Mouse (Mus musculus) ES-E14 (cell line): ENCODE measurements around the gene Ccm2. TPM values are rescaled to one million over a fixed set of nuclear protein-coding genes. Genes with fewer than 3 reads are reported as not detected.

Experiments used
- DNase-seq: peaks from one replicate; pipeline ENCODE4 v3.0.0-alpha.2; 2013; ENCODE audit warnings: low read depth, low spot score
- H3K27ac ChIP-seq: 2 replicates; pipeline ENCODE4 v1.5.1; 2012; ENCODE audit warnings: low read depth, mild to moderate bottlenecking, low read length, moderate library complexity, mixed read lengths; ENCODE audit not compliant: poor library complexity, insufficient read depth, severe bottlenecking
- H3K36me3 ChIP-seq: 2 replicates; pipeline ENCODE4 v1.6.1; 2012; ENCODE audit warnings: mild to moderate bottlenecking, low read length, moderate library complexity, mixed read lengths; ENCODE audit not compliant: control insufficient read depth, poor library complexity, insufficient read depth, severe bottlenecking
- H3K4me1 ChIP-seq, 2 experiments: fragments of 150-350 bp in 1 of 2; sonication (generic) in 1 of 2; 2 replicates each; pipeline ENCODE4 v1.6.1; 2012; ENCODE audit warnings: low read length in 2 of 2, mild to moderate bottlenecking in 1 of 2, mixed read lengths in 1 of 2; ENCODE audit not compliant: control insufficient read depth in 2 of 2, insufficient read depth in 2 of 2, poor library complexity in 1 of 2
- H3K4me3 ChIP-seq, 2 experiments: fragments of 150-350 bp in 1 of 2; sonication (generic) in 1 of 2; 2 replicates each; pipeline ENCODE4 v1.5.1; 2012; ENCODE audit warnings: low read length in 2 of 2, low read depth in 1 of 2, mild to moderate bottlenecking in 1 of 2, mixed read lengths in 1 of 2; ENCODE audit not compliant: insufficient read depth in 1 of 2, poor library complexity in 1 of 2, severe bottlenecking in 1 of 2
- H3K9ac ChIP-seq: 2 replicates; pipeline ENCODE4 v1.6.1; 2012; ENCODE audit warnings: low read depth, mild to moderate bottlenecking, low read length, mixed read lengths; ENCODE audit not compliant: poor library complexity, insufficient read depth, severe bottlenecking
- H3K9me3 ChIP-seq: fragments of 150-350 bp; sonication (generic); 2 replicates; pipeline ENCODE4 v1.6.1; 2012; ENCODE audit warnings: low read depth, mild to moderate bottlenecking, low read length; ENCODE audit not compliant: control insufficient read depth, insufficient read depth
- CHD2 ChIP-seq: IDR thresholded peaks from 2 replicates; pipeline ENCODE4 v1.6.1; 2014; ENCODE audit warnings: mild to moderate bottlenecking, low read depth, low read length, inconsistent platforms
- HCFC1 ChIP-seq: IDR thresholded peaks from 2 replicates; pipeline ENCODE4 v1.6.1; 2012; ENCODE audit warnings: low read length, inconsistent platforms, borderline replicate concordance; ENCODE audit not compliant: insufficient read depth
- MAFK ChIP-seq: IDR thresholded peaks from 2 replicates; pipeline ENCODE4 v1.6.1; 2014; ENCODE audit warnings: mild to moderate bottlenecking, low read depth, low read length, inconsistent platforms; ENCODE audit not compliant: insufficient read depth
- ZC3H11A ChIP-seq: IDR thresholded peaks from 2 replicates; pipeline ENCODE4 v1.6.1; 2012; ENCODE audit warnings: low read depth, mild to moderate bottlenecking, inconsistent platforms, low read length, borderline replicate concordance
- ZNF384 ChIP-seq: IDR thresholded peaks from 2 replicates; pipeline ENCODE4 v1.6.1; 2012; ENCODE audit warnings: low read depth, low read length, inconsistent platforms
- in situ Hi-C, 2 experiments: fragments of 600-800 bp; cut with MboI; formaldehyde crosslinking; loops; one replicate each; pipeline ENCODE4 v1.15.1; 2025; ENCODE audit warnings: low sequenced_read_pairs in 2 of 2, inconsistent platforms in 1 of 2; ENCODE audit not compliant: unreplicated experiment in 2 of 2
- total RNA-seq: library from RNA; depleted of rRNA; stranded (reverse); fragments of 300-350 nt; gene quantifications from 2 replicates; pipeline ENCODE4 v1.2.3, GENCODE M21; 2012

Gene Ccm2
- total RNA-seq, 1 experiment: 36.7 TPM

GRCm38 (mm10) chr11:6520507-6521173 lies 26.0 kb upstream of the Ccm2 start, which contains the start of gene Myo1g:
Gene Myo1g, minus strand, starts transcription at chr11:6520965.
- peaks cover 10% of the 10 kb centered on the region for H3K36me3 ChIP-seq
- no peak for TF ChIP-seq ZC3H11A
- no peak for TF ChIP-seq CHD2
- TF ChIP-seq ZNF384: no peak
- TF ChIP-seq MAFK: no peak
- no peak for TF ChIP-seq HCFC1
- no peak within 1 kb of the TSS for H3K4me3 ChIP-seq
- no peak for DNase-seq
- H3K4me1 ChIP-seq: peaks cover 3 to 14% of the 10 kb centered on the region in 2 experiments; a peak in 3 of 4 replicates
- in situ Hi-C loops: no loop called here
- no peak within 1 kb of the TSS; the same call in 1 of the 2 replicates for H3K27ac ChIP-seq
- peak within 1 kb of the TSS; percentile 17; the same call in 1 of the 2 replicates for H3K9ac ChIP-seq
- H3K9me3 ChIP-seq: no peaks in the 10 kb centered on the region

DNA sequence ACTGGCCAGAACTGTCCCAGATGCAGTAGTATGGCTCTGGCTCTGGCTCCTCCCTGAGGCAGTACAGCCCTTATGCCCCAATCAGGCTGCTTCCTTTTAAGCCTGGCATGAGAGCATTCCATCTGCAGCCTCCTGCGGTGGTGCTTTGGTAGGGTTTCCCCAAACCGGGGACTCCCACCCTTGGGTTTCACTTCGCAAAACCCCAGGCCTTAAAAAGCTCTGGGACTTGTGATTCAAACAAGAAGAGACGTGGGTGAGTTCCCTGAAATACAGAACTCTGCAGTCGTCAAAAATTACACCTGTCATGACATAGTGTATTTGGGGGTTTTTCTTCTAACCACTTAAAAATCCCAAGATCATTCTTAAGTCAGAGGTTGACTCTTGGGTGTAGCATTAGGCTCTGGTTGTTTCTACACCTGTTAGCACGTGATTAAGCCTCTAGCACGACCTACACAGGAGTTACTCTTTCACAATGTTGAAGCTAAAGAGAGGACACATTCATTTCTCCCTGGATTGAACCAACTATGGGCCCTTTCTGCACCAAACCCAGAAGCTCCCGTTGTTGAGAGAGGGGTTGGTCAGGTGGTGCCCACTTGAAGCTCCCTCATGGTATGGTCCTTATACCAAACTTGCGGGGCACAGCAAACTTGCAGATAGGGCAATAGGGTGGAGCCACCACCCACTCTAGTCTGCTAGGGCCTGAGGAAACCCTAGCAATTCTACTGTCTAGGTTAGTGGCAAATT lies 23.7 kb upstream of the Ccm2 start:
- H3K9ac ChIP-seq: no peak overlapping the region
- in situ Hi-C loops: no loop called here
- H3K4me3 ChIP-seq: no peak overlapping the region
- H3K27ac ChIP-seq: no peak overlapping the region
- peaks cover 3 to 16% of the 10 kb centered on the region in 2 experiments for H3K4me1 ChIP-seq
- no peak for TF ChIP-seq MAFK
- no peak for TF ChIP-seq HCFC1
- no peak for TF ChIP-seq ZC3H11A
- TF ChIP-seq CHD2: no peak
- no peak for TF ChIP-seq ZNF384
- DNase-seq: no peak
- H3K36me3 ChIP-seq: peaks cover 30% of the 10 kb centered on the region
- no peaks in the 10 kb centered on the region for H3K9me3 ChIP-seq

- no peak overlapping the region for H3K9ac ChIP-seq
- H3K36me3 ChIP-seq: peaks cover 33% of the 10 kb centered on the region
- no peaks in the 10 kb centered on the region for H3K9me3 ChIP-seq
- no peak overlapping the region for H3K4me3 ChIP-seq
- peaks cover 3 to 15% of the 10 kb centered on the region in 2 experiments for H3K4me1 ChIP-seq
- in situ Hi-C loops: no loop called here
- no peak for TF ChIP-seq ZC3H11A
- peak; percentile 10; the same call in 1 of the 2 replicates for TF ChIP-seq CHD2
- peak; percentile 97 for TF ChIP-seq ZNF384
- DNase-seq: no peak
- no peak overlapping the region for H3K27ac ChIP-seq
Observed at GRCm38 (mm10) chr11:6523662-6524088, 23.0 kb upstream of the Ccm2 start.

DNA sequence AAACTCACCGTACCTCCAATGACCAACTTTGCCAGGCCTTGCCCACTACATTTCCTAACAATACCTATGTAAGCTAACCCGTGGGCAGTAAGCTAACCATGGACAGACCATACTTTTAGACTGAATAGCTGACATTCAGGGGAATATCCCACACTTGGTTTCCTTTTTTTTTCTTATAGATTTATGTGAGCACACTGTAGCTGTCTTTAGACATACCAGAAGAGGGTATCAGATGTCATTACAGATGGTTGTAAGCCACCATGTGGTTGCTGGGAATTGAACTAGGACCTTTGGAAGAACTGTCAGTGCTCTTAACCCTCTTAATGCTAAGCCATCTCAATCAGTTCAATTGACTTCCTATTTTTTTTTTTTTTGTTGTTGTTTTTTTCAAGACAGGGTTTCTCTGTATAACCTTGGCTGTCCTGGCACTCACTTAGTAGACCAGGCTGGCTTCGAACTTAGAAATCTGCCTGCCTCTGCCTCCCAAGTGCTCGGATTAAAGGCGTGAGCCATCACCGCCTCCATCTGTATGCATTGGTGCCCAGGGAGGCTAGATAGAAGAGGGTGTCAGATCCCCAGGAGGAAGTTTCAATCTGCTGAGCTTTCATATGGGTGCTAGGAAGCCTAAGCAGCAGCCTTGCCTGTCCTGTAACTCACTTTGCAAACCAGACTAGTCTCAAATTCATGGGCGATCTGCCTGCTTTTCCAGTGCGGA lies 22.4 kb upstream of the Ccm2 start:
- Histone ChIP-seq H3K4me3 (no peak overlapping the region), H3K36me3 (peaks cover 33% of the 10 kb centered on the region), H3K27ac (no peak overlapping the region), H3K9me3 (no peaks in the 10 kb centered on the region), H3K4me1 (peaks cover 0 to 10% of the 10 kb centered on the region in 2 experiments; a peak in 3 of 4 replicates), H3K9ac (no peak overlapping the region)
- TF ChIP-seq ZNF384 (peak; percentile 53; the same call in 1 of the 2 replicates), CHD2 (no peak)
- DNase-seq: no peak
- in situ Hi-C loops: no loop called here
